Mouse (Mus musculus) G1E (cell line): ENCODE data around the gene Dnajb7.

Source experiments
- CTCF ChIP-seq: IDR thresholded peaks from 2 replicates; pipeline ENCODE4 v1.5.1; 2012; ENCODE audit warnings: low read depth, low read length, inconsistent platforms, mixed read lengths
- GATA1 ChIP-seq: IDR thresholded peaks from 2 replicates; pipeline ENCODE4 v1.6.1; 2012; ENCODE audit warnings: borderline replicate concordance, low read length, inconsistent platforms, mixed read lengths
- GATA2 ChIP-seq: IDR thresholded peaks from 2 replicates; pipeline ENCODE4 v1.6.1; 2012; ENCODE audit warnings: low read depth, low read length, inconsistent platforms, borderline replicate concordance
- POLR2AphosphoS5 ChIP-seq: IDR thresholded peaks from 2 replicates; pipeline ENCODE4 v1.6.1; 2012; ENCODE audit warnings: low read depth, low read length, inconsistent platforms; ENCODE audit not compliant: insufficient replicate concordance
- TAL1 ChIP-seq: conservative IDR thresholded peaks from 2 replicates; pipeline ENCODE4 v1.6.1; 2012; ENCODE audit warnings: low read depth, low read length, inconsistent platforms, mixed read lengths

DNA sequence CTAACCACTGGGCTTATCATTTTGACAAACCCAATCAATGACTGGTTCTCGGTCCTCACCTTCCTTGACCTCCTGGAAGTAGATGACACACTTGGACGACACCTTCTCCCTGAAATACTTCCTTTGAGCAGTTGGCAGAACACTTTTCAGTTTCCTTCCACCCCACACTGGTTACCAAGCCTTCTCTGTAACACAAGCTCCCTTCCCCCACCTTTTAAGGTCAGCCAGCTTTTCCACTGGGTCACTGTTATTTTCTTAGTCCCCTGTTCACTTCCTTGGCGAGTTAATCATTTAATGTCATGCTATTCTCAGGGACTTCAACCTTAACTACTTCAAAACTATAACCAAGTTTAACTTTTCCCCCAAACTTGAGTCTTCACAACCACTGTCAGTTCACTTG is 49.2 kb downstream of the Dnajb7 start:
- TF ChIP-seq CTCF, result no peak
- TF ChIP-seq GATA1, result no peak
- TF ChIP-seq POLR2AphosphoS5, result no peak
- no peak for TF ChIP-seq GATA2
- no peak for TF ChIP-seq TAL1
